Mouse (Mus musculus) forebrain, embryonic 11.5 days (tissue): ENCODE measurements around the gene Phf1. TPM values are rescaled to one million over a fixed set of nuclear protein-coding genes. Genes with fewer than 3 reads are reported as not detected.
A peak's percentile ranks its signal among the peaks of the same experiment; 100 is the strongest.
"Not testable (repeated sequence)": the region's sequence is repeated elsewhere in the genome, so short reads cannot be mapped to it uniquely, and the experiment has no call there.

ENCODE experiments used
- ATAC-seq: fragments of 200-750 bp; cut with Nextera tagmentation; replicated peaks from 2 replicates; pipeline ENCODE4 v1.8.0; 2017; ENCODE audit warnings: moderate TSS enrichment; ENCODE audit not compliant: low FRiP score
- DNase-seq: peaks from one replicate; pipeline ENCODE4 v3.0.0-alpha.2; 2017; ENCODE audit warnings: low spot score
- H3K27ac ChIP-seq: fragments of 300-500 bp; sonication (generic); 2 replicates; pipeline ENCODE4 v1.5.1; 2014; ENCODE audit warnings: low read depth, low read length
- H3K27me3 ChIP-seq: fragments of 300-500 bp; sonication (generic); 2 replicates; pipeline ENCODE4 v1.6.1; 2014; ENCODE audit warnings: mild to moderate bottlenecking, low read length, mixed read lengths; ENCODE audit not compliant: control insufficient read depth, insufficient read depth
- H3K36me3 ChIP-seq: fragments of 300-500 bp; sonication (generic); 2 replicates; pipeline ENCODE4 v1.6.1; 2014; ENCODE audit warnings: mild to moderate bottlenecking, low read length, moderate library complexity, mixed read lengths; ENCODE audit not compliant: control insufficient read depth, insufficient read depth
- H3K4me1 ChIP-seq: fragments of 300-500 bp; sonication (generic); replicated peaks from 2 replicates; pipeline ENCODE4 v1.6.1; 2014; ENCODE audit warnings: low read length, mixed read lengths; ENCODE audit not compliant: control insufficient read depth, insufficient read depth
- H3K4me2 ChIP-seq: fragments of 300-500 bp; sonication (generic); 2 replicates; pipeline ENCODE4 v1.6.1; 2014; ENCODE audit warnings: low read depth, mild to moderate bottlenecking, low read length, moderate library complexity, mixed read lengths; ENCODE audit not compliant: severe bottlenecking
- H3K4me3 ChIP-seq: fragments of 300-500 bp; sonication (generic); 2 replicates; pipeline ENCODE4 v1.5.1; 2014; ENCODE audit warnings: low read depth, low read length
- H3K9ac ChIP-seq: fragments of 300-500 bp; sonication (generic); 2 replicates; pipeline ENCODE4 v1.6.1; 2014; ENCODE audit warnings: low read length
- H3K9me3 ChIP-seq: fragments of 300-500 bp; sonication (generic); 2 replicates; pipeline ENCODE4 v1.6.1; 2016; ENCODE audit warnings: low read length, mixed read lengths; ENCODE audit not compliant: control insufficient read depth
- WGBS: fragments of 180-500 bp; shearing (Covaris S2); extraction: QIAGEN DNeasy Blood & Tissue Kit; methylation state at CpG from one replicate; pipeline ENCODE4 v1.1.7; 2014; 5-methylcytosine and 5-hydroxymethylcytosine counted together
- polyA plus RNA-seq: library from polyadenylated mRNA; unstranded; fragments of >200 nt; fragmentation: Nextera tagmentation; extraction: Ambion mirVana; gene quantifications from 2 replicates; pipeline ENCODE4 v1.2.1, GENCODE M21; 2014

The Phf1 gene
- polyA plus RNA-seq, 1 experiment from 2014 or later, result 4.5 TPM

- ATAC-seq, result no peak
- Histone ChIP-seq H3K27ac (no peak overlapping the region), H3K27me3 (no peaks in the 10 kb centered on the region), H3K9me3 (no peaks in the 10 kb centered on the region), H3K4me2 (no peak overlapping the region), H3K4me1 (peaks cover 8% of the 10 kb centered on the region; the same call in 1 of the 2 replicates), H3K36me3 (no peaks in the 10 kb centered on the region), H3K4me3 (no peak overlapping the region), H3K9ac (no peak overlapping the region)
- DNase-seq, result peak; percentile 80
- 12% methylated on average over 10 of the region's 10 CpGs for WGBS
These were observed 37.3 kb upstream of the Phf1 start for GRCm38 (mm10) chr17:26895578-26895977.

GRCm38 (mm10) chr17:26900916-26901315, 31.9 kb upstream of the Phf1 start:
- DNase-seq (no peak), ATAC-seq (no peak)
- Histone ChIP-seq H3K4me2 (no peak overlapping the region), H3K27ac (no peak overlapping the region), H3K9ac (no peak overlapping the region), H3K27me3 (no peaks in the 10 kb centered on the region), H3K9me3 (no peaks in the 10 kb centered on the region), H3K4me3 (no peak overlapping the region), H3K36me3 (no peaks in the 10 kb centered on the region), H3K4me1 (no peaks in the 10 kb centered on the region)
- WGBS, result 83% methylated on average over 6 of the region's 6 CpGs

- DNase-seq (no peak), ATAC-seq (no peak)
- H3K9me3 ChIP-seq, result no peaks in the 10 kb centered on the region
- H3K27ac ChIP-seq, result no peak overlapping the region
- H3K27me3 ChIP-seq, result no peaks in the 10 kb centered on the region
- no peak overlapping the region for H3K4me3 ChIP-seq
- H3K4me2 ChIP-seq, result no peak overlapping the region
- no peaks in the 10 kb centered on the region for H3K36me3 ChIP-seq
- H3K4me1 ChIP-seq, result no peaks in the 10 kb centered on the region
- 63% methylated on average over 5 of the region's 5 CpGs for WGBS
- no peak overlapping the region for H3K9ac ChIP-seq
These were observed 28.5 kb upstream of the Phf1 start for GRCm38 (mm10) chr17:26904320-26904719.

GRCm38 (mm10) chr17:26907506-26907905, 25.3 kb upstream of the Phf1 start:
- not testable (repeated sequence) for H3K4me1 ChIP-seq, DNase-seq, H3K27ac ChIP-seq, ATAC-seq, H3K27me3 ChIP-seq, H3K4me3 ChIP-seq, H3K9ac ChIP-seq, H3K9me3 ChIP-seq, H3K4me2 ChIP-seq, H3K36me3 ChIP-seq
- 91% methylated on average over 14 of the region's 15 CpGs for WGBS

GRCm38 (mm10) chr17:26915248-26915647, 17.6 kb upstream of the Phf1 start:
- no peak overlapping the region for H3K4me3 ChIP-seq
- H3K9me3 ChIP-seq, result no peaks in the 10 kb centered on the region
- peaks cover 2% of the 10 kb centered on the region; the same call in 1 of the 2 replicates for H3K4me1 ChIP-seq
- DNase-seq (no peak), ATAC-seq (no peak)
- no peaks in the 10 kb centered on the region for H3K27me3 ChIP-seq
- WGBS, result 57% methylated on average over 1 of the region's 1 CpGs
- no peak overlapping the region for H3K9ac ChIP-seq
- no peak overlapping the region for H3K27ac ChIP-seq
- no peak overlapping the region for H3K4me2 ChIP-seq
- H3K36me3 ChIP-seq, result no peaks in the 10 kb centered on the region

DNA sequence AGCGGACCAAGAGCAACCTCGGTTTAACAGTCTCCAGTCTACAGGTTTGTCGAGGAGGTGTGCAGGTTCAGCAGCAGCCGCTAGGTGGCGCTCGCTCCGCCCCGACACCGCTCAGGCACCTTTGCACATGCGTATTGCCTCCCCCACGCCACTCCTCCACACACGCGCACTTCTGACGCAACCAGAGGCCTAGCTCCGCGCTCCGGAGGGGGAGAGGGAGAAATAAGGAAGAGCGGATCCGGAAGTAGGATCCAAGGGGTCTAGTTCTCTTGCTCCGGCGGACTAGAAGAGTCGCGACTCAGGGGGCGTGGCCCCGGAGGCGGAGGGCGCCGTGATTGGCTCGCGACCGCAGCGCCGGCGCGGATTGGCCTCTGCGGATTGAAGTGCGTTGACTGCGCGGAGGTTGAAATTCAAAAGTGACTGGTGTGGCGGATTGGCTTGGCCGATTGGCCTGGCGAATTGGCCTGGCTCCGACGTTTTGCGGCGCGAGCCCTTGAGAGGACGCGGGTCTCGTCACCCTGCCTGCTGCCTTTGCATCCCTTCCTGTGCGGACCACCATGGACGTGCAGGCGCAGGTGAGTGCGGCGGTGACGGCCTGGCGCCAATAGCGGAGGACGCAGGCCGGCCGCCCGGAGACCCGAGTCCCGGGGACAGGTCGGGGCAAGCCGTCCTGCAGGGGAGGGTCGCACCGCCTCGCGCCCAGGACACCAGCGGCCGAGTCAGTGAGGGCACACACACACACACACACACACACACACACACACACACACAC, 16.0 kb upstream of the Phf1 start, which contains the start of gene Kifc5b:
Gene Kifc5b (plus strand): TSS at position 381 of the 772 bp plus-strand sequence.
- WGBS, result under 1% methylated on average over 70 of the region's 72 CpGs
- H3K4me2 ChIP-seq, result peak within 1 kb of the TSS; percentile 59
- peaks cover 2% of the 10 kb centered on the region; the same call in 1 of the 2 replicates for H3K4me1 ChIP-seq
- no peak within 1 kb of the TSS for H3K27ac ChIP-seq
- no peaks in the 10 kb centered on the region for H3K36me3 ChIP-seq
- H3K9me3 ChIP-seq, result no peaks in the 10 kb centered on the region
- ATAC-seq (peak; percentile 98), DNase-seq (peak; percentile 100)
- peak within 1 kb of the TSS; percentile 65 for H3K4me3 ChIP-seq
- H3K9ac ChIP-seq, result peak within 1 kb of the TSS; percentile 67
- H3K27me3 ChIP-seq, result no peaks in the 10 kb centered on the region

DNA sequence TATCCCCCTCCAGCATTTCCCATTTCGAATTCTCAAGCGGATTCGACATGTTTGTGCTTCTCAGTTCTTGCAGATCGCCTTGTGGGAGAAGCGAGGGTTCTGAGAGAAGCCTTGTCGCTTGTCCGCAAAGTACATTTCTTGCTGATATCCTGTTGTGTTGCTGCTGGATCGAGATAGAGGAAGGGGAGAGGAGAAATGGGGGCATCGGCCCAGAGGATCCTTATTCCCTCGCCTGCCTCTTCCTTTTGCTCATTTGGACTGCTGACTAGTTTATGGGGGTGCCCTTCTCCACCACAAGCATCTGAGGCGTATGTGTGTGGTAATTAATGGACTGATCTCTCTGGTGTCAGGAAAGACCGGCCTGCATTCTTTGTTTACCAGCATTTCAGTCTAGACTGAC, 15.3 kb upstream of the Phf1 start:
- Histone ChIP-seq H3K9ac (peak overlapping the region; percentile 67), H3K4me3 (peak overlapping the region; percentile 65), H3K4me2 (peak overlapping the region; percentile 59)
- WGBS, result 0% methylated on average over 12 of the region's 12 CpGs
- not testable (repeated sequence) for H3K27ac ChIP-seq, DNase-seq, ATAC-seq, H3K4me1 ChIP-seq, H3K27me3 ChIP-seq, H3K9me3 ChIP-seq, H3K36me3 ChIP-seq

GRCm38 (mm10) chr17:26918343-26918742, 14.5 kb upstream of the Phf1 start:
- ATAC-seq (no peak), DNase-seq (no peak)
- Histone ChIP-seq H3K4me2 (peak overlapping the region; percentile 59), H3K4me1 (peaks cover 2% of the 10 kb centered on the region; the same call in 1 of the 2 replicates), H3K9me3 (no peaks in the 10 kb centered on the region), H3K4me3 (peak overlapping the region; percentile 65), H3K36me3 (no peaks in the 10 kb centered on the region), H3K27ac (no peak overlapping the region), H3K9ac (peak overlapping the region; percentile 35; the same call in 1 of the 2 replicates), H3K27me3 (no peaks in the 10 kb centered on the region)
- 72% methylated on average over 2 of the region's 2 CpGs for WGBS

DNA sequence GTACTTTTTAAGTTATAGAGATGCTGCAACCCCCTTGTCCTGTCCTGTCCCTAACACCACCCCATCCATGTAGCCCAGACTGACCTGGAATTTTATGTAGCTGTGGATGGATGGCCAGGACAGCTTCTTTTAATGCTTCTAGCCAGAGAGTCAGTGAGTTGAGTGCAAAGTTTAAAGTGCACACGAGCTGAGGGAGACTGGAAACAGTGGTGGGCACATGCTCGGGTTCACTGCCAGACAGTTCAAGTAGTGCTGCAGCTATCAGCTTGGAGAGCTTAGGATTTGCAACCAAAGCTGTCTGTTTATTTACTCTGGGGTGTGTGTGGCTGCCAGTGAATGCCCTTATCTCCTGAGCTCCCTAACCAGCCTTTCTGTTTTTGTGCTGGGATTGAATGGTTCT, 13.3 kb upstream of the Phf1 start:
- not testable (repeated sequence) for H3K4me1 ChIP-seq, H3K9me3 ChIP-seq, H3K27me3 ChIP-seq, H3K36me3 ChIP-seq, H3K27ac ChIP-seq, H3K9ac ChIP-seq, H3K4me2 ChIP-seq, DNase-seq, ATAC-seq, H3K4me3 ChIP-seq
- 92% methylated on average over 2 of the region's 2 CpGs for WGBS
